Mouse (Mus musculus) erythroid progenitor cell, adult 5-6 weeks (primary cell): Measurements from ENCODE around the gene Tnfrsf21. TPM values are rescaled to one million over a fixed set of nuclear protein-coding genes. Genes with fewer than 3 reads are reported as not detected.

Source experiments
- ATAC-seq: replicated peaks from 2 replicates; pipeline ENCODE4 v1.8.0; 2016; ENCODE audit warnings: moderate number of reproducible peaks, mild to moderate bottlenecking, moderate TSS enrichment, inconsistent platforms; ENCODE audit not compliant: poor library complexity, low FRiP score, severe bottlenecking
- total RNA-seq, 2 experiments: library from RNA; stranded (forward) in 1 of 2; stranded (reverse) in 1 of 2; fragments of 150-400 nt in 1 of 2; fragments of 186-747, 209-891 nt in 1 of 2; gene quantifications; 2 replicates each; pipeline versions ENCODE4 v1.2.3 to v1.2.4; 2015 to 2017; ENCODE audit warnings: low replicate concordance in 2 of 2

Gene Tnfrsf21
- total RNA-seq (2015; ENCODE audit: low replicate concordance) (17.6 and 19.5 TPM in 2 replicates), total RNA-seq (2017; ENCODE audit: low replicate concordance) (11.0 and 14.6 TPM in 2 replicates)

- ATAC-seq: peak; percentile 88
Observed at GRCm38 (mm10) chr17:43016371-43017331, at the start of gene Tnfrsf21. Gene Tnfrsf21 (plus strand): TSS chr17:43016555.

- ATAC-seq: no peak
Observed at GRCm38 (mm10) chr17:42968174-42968573, 48.2 kb upstream of the Tnfrsf21 start.

- no peak for ATAC-seq
Observed at GRCm38 (mm10) chr17:42975312-42975996, 40.9 kb upstream of the Tnfrsf21 start.

- no peak for ATAC-seq
Observed at GRCm38 (mm10) chr17:42977766-42978165, 38.6 kb upstream of the Tnfrsf21 start.

GRCm38 (mm10) chr17:42978345-42978744 is 38.0 kb upstream of the Tnfrsf21 start:
- ATAC-seq: no peak

- no peak for ATAC-seq
Observed at GRCm38 (mm10) chr17:42981806-42982205, 34.5 kb upstream of the Tnfrsf21 start.

GRCm38 (mm10) chr17:42982568-42982967 is 33.8 kb upstream of the Tnfrsf21 start:
- no peak for ATAC-seq

- no peak for ATAC-seq
Observed at GRCm38 (mm10) chr17:42985837-42986589, 30.3 kb upstream of the Tnfrsf21 start.

GRCm38 (mm10) chr17:42987692-42988091 is 28.7 kb upstream of the Tnfrsf21 start:
- ATAC-seq: no peak

- no peak for ATAC-seq
Observed at GRCm38 (mm10) chr17:42989981-42990380, 26.4 kb upstream of the Tnfrsf21 start.

- ATAC-seq: no peak
Observed at GRCm38 (mm10) chr17:42991112-42991511, 25.2 kb upstream of the Tnfrsf21 start.

GRCm38 (mm10) chr17:42999446-42999977 is 16.8 kb upstream of the Tnfrsf21 start:
- no peak for ATAC-seq

- no peak for ATAC-seq
Observed at GRCm38 (mm10) chr17:43000598-43000997, 15.8 kb upstream of the Tnfrsf21 start.

GRCm38 (mm10) chr17:43012718-43013117 is 3.6 kb upstream of the Tnfrsf21 start:
- no peak for ATAC-seq

- ATAC-seq: peak; percentile 53
Observed at GRCm38 (mm10) chr17:43017341-43018052, 1.1 kb downstream of the Tnfrsf21 start.

GRCm38 (mm10) chr17:43018071-43018470 is 1.7 kb downstream of the Tnfrsf21 start:
- no peak for ATAC-seq

- ATAC-seq: no peak
Observed at GRCm38 (mm10) chr17:43019660-43020059, 3.3 kb downstream of the Tnfrsf21 start.

GRCm38 (mm10) chr17:43021017-43021416 is 4.7 kb downstream of the Tnfrsf21 start:
- no peak for ATAC-seq

GRCm38 (mm10) chr17:43022056-43022455 is 5.7 kb downstream of the Tnfrsf21 start:
- no peak for ATAC-seq
